In genomic region chr8:61686340-61686739, GRCm38 (mm10) we compare ENCODE assay signal across 11 mouse cellular contexts.
DNase-seq lines count a peak whose midpoint lies in the region; ATAC-seq lines count a peak whose summit lies in the region.
"Had no signal": no experiment of that assay in that cellular context is flagged by ENCODE, and none has a peak within 500 bp of the region (broad histone marks: within the 10 kb centered on the region; RNA-seq: fewer than 3 reads in every experiment).

No protein-coding gene starts in this region.

- no peaks in the 10 kb centered on the region for H3K9me3 ChIP-seq in kidney, embryonic 16.5 days (ENCODE audit: low read length)
- H3K9me3 ChIP-seq: heart, embryonic 15.5 days; limb, embryonic 12.5 days; stomach, embryonic 15.5 days had no signal

- peaks cover 6% of the 10 kb centered on the region; the same call in 1 of the 2 replicates for H3K4me1 ChIP-seq in kidney, embryonic 16.5 days (ENCODE audit: insufficient read depth, low read length)
- H3K4me1 ChIP-seq: stomach, embryonic 15.5 days had no signal

- peak; percentile 29 for DNase-seq in gastrocnemius, postnatal 14 days
- DNase-seq in gastrocnemius, postnatal 25 days: no peak
- peak; percentile 43 for DNase-seq in urinary bladder, postnatal 14 days (ENCODE audit: low spot score)
- DNase-seq in urinary bladder, postnatal 10 days (ENCODE audit: low spot score): no peak
- no peak for DNase-seq in ovary, postnatal 14 days (ENCODE audit: low spot score)
- DNase-seq in heart, postnatal 10 days: no peak

- H3K27ac ChIP-seq in kidney, embryonic 16.5 days (ENCODE audit: low read length): no peak overlapping the region
- H3K27ac ChIP-seq: heart, embryonic 15.5 days; limb, embryonic 12.5 days; stomach, embryonic 15.5 days had no signal

- H3K9ac ChIP-seq in kidney, embryonic 16.5 days (replicated peaks; ENCODE audit: low read length): no peak overlapping the region
- H3K9ac ChIP-seq: heart, embryonic 15.5 days; limb, embryonic 12.5 days; stomach, embryonic 15.5 days had no signal

- no peaks in the 10 kb centered on the region for H3K27me3 ChIP-seq in kidney, embryonic 16.5 days (ENCODE audit: insufficient read depth, low read length)
- H3K27me3 ChIP-seq: heart, embryonic 15.5 days; limb, embryonic 12.5 days; stomach, embryonic 15.5 days had no signal

- no peak overlapping the region for H3K4me3 ChIP-seq in kidney, embryonic 16.5 days (ENCODE audit: low read length)
- H3K4me3 ChIP-seq: heart, embryonic 15.5 days; limb, embryonic 12.5 days; stomach, embryonic 15.5 days had no signal

- H3K36me3 ChIP-seq in kidney, embryonic 16.5 days (ENCODE audit: insufficient read depth, low read length): no peaks in the 10 kb centered on the region
- H3K36me3 ChIP-seq: stomach, embryonic 15.5 days had no signal

- H3K4me2 ChIP-seq in kidney, embryonic 16.5 days (replicated peaks; ENCODE audit: low read depth, low read length): no peak overlapping the region
- H3K4me2 ChIP-seq: heart, embryonic 15.5 days; limb, embryonic 12.5 days; stomach, embryonic 15.5 days had no signal

- intact Hi-C loops in gastrocnemius, postnatal 14 days (cut with DNase I; ENCODE audit: low total_unique reads): no loop called here
- intact Hi-C loops in heart, postnatal 10 days (cut with DNase I): loop anchor here (1.0 kb wide), 1 partner anchor 146 kb away; no protein-coding TSS in a partner anchor

- 0 out of 2 replicates have a peak, but pooled peaks have one; percentile 35 for ATAC-seq in kidney, embryonic 16.5 days (ENCODE audit: low FRiP score, low TSS enrichment)
- ATAC-seq in megakaryocyte, adult 5-6 weeks (ENCODE audit: poor library complexity, severe bottlenecking): no peak

Comparison
In these comparisons a context has a peak if more than half of its experiments do, and no peak if none do; other contexts are left out.
1. DNase-seq: peak in gastrocnemius, postnatal 14 days (single experiment) and urinary bladder, postnatal 14 days (single experiment); none in gastrocnemius, postnatal 25 days (single experiment), urinary bladder, postnatal 10 days (single experiment), ovary, postnatal 14 days (single experiment) and heart, postnatal 10 days (0 of 2).